Mouse (Mus musculus) layer of hippocampus, adult 2 months (tissue): ENCODE data around the gene Ccdc57. TPM values are rescaled to one million over a fixed set of nuclear protein-coding genes. Genes with fewer than 3 reads are reported as not detected.

Source experiments
- DNase-seq, 2 experiments: peaks; one replicate each; pipeline ENCODE4 v3.0.0; 2022; ENCODE audit warnings: low spot score in 2 of 2
- H3K27ac ChIP-seq: fragments of 200-600 bp; 2 replicates; pipeline ENCODE4 v1.8.1; 2022
- H3K4me3 ChIP-seq: fragments of 200-600 bp; 2 replicates; pipeline ENCODE4 v1.8.1; 2022; ENCODE audit warnings: mild to moderate bottlenecking
- CTCF ChIP-seq: fragments of 200-600 bp; conservative IDR thresholded peaks from 2 replicates; pipeline ENCODE4 v1.8.1; 2022; ENCODE audit warnings: antibody characterized with exemption, mild to moderate bottlenecking, moderate library complexity
- total RNA-seq, 2 experiments: library from RNA; stranded (reverse); gene quantifications; 2 replicates each; pipeline ENCODE4 v1.2.3; 2021

Gene Ccdc57
- total RNA-seq, 2 experiments from 2014 or later: 8.4 to 8.7 TPM

DNA sequence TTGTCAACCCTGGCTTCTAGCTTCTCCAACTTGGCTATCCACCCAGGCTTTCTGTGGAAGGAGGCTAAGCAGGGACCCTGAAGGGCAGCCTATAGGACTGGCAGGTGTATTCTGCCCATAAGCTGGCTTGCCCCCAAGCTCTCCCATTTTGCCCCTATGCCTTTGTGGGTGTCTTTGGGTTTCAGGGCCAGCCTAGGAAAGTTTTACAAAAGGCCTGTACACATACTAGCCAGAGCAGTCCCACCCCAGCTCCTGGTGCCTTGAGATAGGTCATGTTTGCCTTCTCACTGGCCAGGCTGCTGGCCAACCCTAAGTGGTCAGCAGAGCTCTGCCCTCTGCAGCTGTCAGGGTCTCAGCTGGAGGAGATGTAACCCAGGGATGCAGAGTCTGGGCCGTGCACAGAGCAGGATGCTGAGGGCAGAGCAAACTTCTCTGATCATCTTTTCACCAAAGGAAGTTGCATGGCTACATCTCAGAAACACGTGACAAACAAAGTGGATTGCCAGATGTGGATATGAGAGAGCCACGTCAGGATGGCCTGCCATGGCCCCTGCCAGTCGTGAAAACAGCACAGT, 107.3 kb downstream of the Ccdc57 start:
- TF ChIP-seq CTCF: no peak
- no peak for DNase-seq
- Histone ChIP-seq H3K27ac (peak overlapping the region; percentile 100), H3K4me3 (peak overlapping the region; percentile 67; the same call in 1 of the 2 replicates)

DNA sequence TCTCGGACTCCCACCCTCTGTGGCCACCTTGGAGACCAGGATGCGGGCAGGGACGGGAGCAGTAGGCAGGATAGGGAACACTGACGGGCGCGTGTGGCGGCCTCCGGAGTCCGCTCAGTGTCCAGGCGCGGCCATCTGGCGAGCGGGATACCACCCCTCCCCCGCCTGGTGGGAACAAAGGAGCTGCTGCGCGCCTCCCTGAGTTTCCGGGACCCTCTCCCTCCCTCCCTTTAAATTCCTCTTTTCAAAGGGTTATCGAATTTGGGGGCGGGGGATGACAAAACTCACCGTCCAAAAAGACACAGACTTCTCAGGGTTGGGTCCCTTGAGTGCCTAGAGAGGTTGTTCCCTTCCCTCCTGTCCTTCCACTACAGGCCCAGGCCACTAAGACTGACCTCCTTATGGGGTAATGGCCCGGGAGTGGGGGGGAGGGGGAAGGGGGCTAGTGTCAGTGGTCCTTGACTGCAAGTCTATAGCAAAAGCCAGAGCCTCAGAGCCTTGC, 107.8 kb downstream of the Ccdc57 start:
- no peak for DNase-seq
- TF ChIP-seq CTCF: no peak
- Histone ChIP-seq H3K4me3 (peak overlapping the region; percentile 67), H3K27ac (peak overlapping the region; percentile 100)

DNA sequence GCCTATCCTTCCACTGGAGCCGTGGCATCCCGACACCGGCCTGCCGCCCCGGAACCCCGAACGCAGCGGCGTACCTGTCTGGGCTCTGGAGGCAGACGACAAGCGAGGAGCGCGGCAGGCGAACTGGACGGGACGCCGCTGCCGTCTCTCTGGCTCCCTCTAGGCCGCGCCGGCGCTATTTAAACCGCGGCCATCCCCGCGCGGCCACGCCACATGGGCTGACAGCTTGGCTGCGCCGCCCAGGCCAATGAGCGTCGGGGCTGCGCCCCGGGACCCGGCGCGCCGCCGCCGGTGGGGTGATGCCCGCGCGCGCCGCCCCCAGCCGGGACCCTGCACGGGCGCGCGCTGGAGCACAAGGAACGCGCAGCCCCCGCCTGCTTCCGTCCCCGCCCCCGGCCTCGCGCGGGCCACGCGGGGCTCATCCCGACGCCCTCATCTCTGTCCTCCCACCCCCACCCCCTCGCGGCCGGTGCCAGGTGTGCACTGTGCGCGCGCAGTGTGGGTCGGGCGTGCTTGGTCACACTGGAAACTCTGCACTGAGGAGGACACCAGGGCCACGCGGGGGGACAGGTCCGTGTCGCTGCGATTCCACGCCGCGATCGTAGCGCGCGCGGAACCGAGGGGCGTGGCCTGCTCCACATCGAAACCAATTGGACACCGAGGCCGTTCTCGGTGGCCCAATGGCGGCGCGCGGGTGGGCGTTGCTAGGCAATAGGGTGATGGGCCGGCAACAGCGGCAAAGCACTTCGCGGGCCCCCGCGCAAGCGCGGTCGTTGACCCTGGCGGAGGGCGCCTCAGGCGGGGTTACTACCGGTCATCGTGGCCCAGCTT, 108.5 kb downstream of the Ccdc57 start, which contains the start of gene Fasn:
TSS of gene Fasn (minus strand) at position 592 of the 831 bp plus-strand sequence.
- H3K27ac ChIP-seq: peak within 1 kb of the TSS; percentile 100
- peak; percentile 98 for DNase-seq
- H3K4me3 ChIP-seq: peak within 1 kb of the TSS; percentile 67
- TF ChIP-seq CTCF: peak; percentile 70

DNA sequence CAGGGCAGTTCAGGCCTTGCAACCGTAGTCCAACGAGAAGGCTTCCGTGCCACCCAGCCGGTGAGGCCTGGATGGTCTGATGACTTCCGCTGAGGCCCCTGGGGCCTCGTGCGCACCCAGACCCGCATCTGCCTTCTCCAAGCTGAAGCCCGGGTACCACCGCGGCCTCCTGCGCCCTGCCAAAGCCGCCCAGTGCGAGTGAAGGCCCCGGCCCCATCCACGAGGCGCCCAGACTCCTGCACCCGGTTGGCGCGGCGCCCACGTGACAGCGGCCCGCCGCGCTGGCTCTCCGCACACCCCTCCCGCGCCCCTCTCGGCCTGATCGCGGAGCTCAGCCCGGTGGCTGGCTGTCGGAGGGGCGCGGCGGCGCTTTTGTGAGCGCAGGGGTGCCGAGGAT, 109.1 kb downstream of the Ccdc57 start:
- Histone ChIP-seq H3K27ac (peak overlapping the region; percentile 100), H3K4me3 (peak overlapping the region; percentile 67)
- no peak for DNase-seq
- no peak for TF ChIP-seq CTCF

DNA sequence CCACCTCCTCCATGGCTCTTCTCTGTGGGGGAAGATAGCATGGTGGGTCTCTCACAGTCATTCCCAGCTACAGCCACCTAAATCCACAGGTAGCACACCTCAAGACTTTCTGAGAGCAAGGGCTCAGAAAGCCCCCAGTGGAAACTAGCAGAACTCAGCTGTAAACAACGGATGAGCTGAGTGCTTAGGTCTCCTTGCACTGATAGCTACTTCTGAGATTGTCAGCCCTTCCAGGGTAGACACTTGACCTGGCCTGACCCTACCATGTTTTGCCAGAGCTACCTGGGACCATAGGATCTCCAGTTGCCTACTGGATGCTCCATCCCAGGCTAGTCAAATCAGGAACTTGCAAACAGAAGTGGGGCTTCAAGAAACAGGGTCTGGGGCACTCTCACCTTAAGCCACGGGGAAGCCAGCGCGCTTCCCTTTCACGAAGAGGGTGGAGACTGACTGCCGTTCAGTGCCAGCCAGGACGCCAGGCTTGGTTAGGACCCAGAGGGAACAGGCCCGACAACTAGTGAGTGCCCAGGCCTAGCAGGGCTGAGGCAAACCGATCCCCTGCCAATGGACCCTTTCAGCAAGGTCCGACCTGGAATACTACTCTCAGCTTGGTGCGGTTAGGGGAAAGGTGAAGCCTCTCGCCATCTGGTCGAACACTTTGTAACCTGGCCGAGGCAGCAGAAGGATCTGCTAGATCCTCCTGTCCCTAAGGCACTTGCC, 109.7 kb downstream of the Ccdc57 start:
- no peak for DNase-seq
- H3K27ac ChIP-seq: peak overlapping the region; percentile 100
- peak overlapping the region; percentile 67 for H3K4me3 ChIP-seq
- TF ChIP-seq CTCF: peak; percentile 18

DNA sequence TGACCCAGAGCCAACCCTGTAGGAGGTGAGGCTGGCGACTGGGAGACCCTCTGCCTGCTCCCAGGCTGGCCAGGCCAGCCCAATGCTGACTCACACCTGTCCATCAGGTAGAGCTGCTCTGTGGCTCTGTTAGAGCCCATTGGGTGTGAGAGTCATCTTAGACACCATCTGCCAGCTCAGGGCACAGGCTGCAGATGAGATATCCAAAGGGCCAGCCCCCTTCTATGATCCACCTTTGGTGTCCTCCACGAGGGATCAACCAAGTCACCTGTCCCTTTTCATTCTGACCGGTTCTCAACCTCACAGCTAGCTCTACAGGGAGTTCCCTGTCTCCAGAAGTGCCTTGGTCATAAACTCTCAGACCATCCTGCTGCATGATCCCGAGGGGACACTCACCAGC, 110.4 kb downstream of the Ccdc57 start:
- H3K4me3 ChIP-seq: peak overlapping the region; percentile 67
- no peak for DNase-seq
- H3K27ac ChIP-seq: no peak overlapping the region; the same call in 1 of the 2 replicates
- no peak for TF ChIP-seq CTCF

DNA sequence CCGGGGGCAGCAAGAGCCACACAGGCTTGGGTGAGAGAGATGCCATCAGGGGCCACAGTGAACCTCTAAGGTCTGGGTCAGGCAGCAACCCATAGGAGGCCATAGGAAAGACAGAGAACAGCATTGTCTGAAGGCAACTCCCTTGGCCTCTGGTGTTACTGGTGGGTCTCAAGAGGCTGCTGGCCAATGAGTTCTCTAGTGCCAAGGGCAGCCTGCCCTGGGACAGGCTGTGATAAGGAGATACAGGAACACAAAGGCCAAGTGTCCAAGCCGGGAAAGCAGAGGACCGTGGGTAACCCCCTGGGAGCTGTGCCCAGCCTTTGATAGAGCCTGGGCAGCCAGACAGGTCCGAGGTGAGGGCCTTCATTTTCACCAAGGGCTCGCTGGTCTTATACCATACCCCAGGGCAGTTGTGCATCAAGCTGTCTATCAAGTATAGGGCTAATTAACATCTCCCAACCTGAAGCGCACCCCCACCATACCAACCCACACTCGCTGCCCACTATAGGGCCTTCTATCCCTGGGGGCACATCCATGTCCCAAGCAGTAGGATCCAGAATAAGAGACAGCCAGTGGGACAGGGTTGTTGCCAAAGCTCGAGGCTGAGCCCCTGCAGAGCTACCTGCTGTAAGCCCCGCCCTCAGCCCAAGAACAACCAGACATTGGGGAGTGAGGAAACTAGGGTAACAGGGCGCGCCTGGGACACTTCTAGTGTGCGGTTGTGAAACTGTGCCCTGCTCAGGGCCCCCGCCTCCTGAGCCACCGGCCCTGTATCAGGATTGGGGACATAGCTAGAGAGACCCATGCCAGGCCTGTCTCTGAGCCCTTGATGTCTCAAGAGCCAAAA, 111.4 kb downstream of the Ccdc57 start:
- no peak for TF ChIP-seq CTCF
- Histone ChIP-seq H3K4me3 (peak overlapping the region; percentile 67), H3K27ac (peak overlapping the region; percentile 39; the same call in 1 of the 2 replicates)
- no peak for DNase-seq

DNA sequence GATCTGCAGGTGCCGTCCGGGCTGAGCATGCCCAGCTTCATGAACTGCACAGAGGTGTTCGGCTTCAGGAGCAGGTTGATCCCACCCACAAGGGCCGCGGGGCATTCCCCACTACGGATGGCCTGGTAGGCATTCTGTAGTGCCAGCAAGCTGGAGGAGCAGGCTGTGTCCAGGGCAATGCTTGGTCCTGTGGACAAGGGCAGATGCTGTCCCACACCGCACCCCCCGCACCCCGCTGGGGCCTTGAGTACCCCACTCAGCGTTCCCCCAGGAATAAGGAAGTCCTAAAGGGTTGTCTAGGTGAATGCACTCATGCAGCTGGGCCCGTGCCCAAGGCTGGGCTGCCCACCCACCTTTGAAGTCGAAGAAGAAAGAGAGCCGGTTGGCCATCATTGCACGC, 112.1 kb downstream of the Ccdc57 start:
- no peak for DNase-seq
- Histone ChIP-seq H3K4me3 (peak overlapping the region; percentile 67; the same call in 1 of the 2 replicates), H3K27ac (peak overlapping the region; percentile 18; the same call in 1 of the 2 replicates)
- no peak for TF ChIP-seq CTCF

DNA sequence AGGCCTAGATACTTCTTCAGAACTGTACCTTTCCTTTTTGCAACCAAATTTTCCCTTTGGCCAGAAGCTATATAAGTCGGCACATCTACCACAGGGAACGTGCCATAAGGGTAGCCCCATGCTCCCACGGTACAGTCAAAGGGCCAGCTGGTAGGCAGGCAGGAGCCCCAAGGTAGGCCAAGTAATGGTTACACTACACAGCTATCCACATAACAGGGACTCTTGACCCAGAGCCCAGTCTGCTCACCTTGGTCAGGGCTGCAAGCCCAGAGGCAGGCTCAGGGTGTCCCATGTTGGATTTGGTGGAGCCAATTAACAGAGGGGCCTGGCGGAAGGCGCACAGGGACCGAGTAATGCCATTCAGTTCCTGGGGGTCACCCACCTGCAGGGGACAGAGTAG, 113.1 kb downstream of the Ccdc57 start:
- no peak for DNase-seq
- Histone ChIP-seq H3K27ac (no peak overlapping the region), H3K4me3 (no peak overlapping the region)
- TF ChIP-seq CTCF: no peak

DNA sequence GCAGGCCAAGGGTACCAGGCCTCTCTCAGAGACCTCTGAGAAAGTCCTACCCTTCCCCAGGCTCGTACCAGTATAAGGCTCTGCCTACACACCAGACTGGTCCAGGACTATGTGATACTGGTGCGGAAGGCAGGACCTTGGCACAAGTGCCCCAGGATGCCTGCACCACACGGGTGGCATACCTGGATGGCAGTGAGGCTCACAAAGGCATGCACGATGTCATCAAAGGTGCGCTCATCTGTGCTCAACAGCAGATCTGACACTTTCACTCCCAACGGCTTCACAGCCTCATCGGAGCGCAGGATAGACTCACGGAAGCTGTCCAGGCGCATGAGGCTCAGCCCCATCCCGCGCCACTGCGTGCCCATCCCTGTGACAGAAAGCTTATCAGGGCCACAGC, 114.4 kb downstream of the Ccdc57 start:
- H3K4me3 ChIP-seq: no peak overlapping the region
- no peak for DNase-seq
- H3K27ac ChIP-seq: no peak overlapping the region
- no peak for TF ChIP-seq CTCF

DNA sequence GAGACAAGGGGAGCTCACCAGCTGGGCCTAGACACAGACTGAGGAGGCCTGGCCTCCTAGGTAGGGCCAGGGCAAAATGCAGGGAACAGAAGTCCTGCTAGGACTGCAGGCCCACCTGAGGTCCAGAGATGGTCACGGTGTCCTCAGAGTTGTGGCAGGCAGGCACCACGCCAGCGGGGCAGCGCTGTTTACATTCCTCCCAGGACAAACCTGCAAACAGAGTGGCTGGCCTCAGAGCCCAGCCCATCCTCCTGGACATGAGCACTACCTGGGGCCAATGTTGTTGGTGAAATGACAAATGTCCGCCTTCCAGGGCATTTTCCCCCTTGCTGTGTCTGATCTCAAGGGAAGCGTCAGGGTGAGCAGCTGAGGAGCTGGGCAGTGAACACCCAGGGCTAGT, 115.3 kb downstream of the Ccdc57 start:
- Histone ChIP-seq H3K27ac (no peak overlapping the region), H3K4me3 (no peak overlapping the region)
- TF ChIP-seq CTCF: no peak
- DNase-seq: no peak

DNA sequence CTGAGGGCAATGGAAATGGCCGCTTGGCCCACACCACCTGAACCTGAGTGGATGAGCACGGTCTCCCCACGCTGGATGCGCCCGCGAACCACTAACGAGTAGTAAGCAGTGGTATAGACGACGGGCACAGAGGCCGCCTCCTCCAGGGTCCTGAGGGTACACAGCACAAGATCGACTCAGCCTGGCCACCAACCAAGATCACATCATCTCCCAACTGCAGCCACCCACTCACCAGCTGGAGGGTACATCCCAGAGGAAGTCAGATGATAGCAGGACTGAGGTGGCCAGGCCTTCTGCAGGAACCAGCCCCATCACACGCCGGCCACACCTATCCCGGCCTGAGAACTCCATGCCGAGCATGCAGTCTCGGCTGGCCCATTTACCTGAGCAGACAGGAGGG, 120.6 kb downstream of the Ccdc57 start:
- Histone ChIP-seq H3K4me3 (no peak overlapping the region), H3K27ac (no peak overlapping the region)
- peak in 1 of 2 experiments; percentile 47 for DNase-seq
- no peak for TF ChIP-seq CTCF
